Mouse (Mus musculus) lung, postnatal 14 days (tissue): ENCODE measurements around the gene Mcm6.

Experiments
- DNase-seq: peaks from one replicate; pipeline ENCODE4 v3.0.0; 2021

Gene Mcm6

GRCm38 (mm10) chr1:128359554-128360376 is at the start of gene Mcm6:
TSS of gene Mcm6 (minus strand) at chr1:128359664.
- DNase-seq = peak; percentile 96

GRCm38 (mm10) chr1:128406846-128407245 is 47.4 kb upstream of the Mcm6 start:
- DNase-seq = no peak

- no peak for DNase-seq
These were observed 46.2 kb upstream of the Mcm6 start for GRCm38 (mm10) chr1:128405675-128406074.

- no peak for DNase-seq
These were observed 45.6 kb upstream of the Mcm6 start for GRCm38 (mm10) chr1:128405041-128405481.

GRCm38 (mm10) chr1:128400926-128401325 is 41.5 kb upstream of the Mcm6 start:
- no peak for DNase-seq

- DNase-seq = no peak
These were observed 40.8 kb upstream of the Mcm6 start for GRCm38 (mm10) chr1:128399941-128400915.

GRCm38 (mm10) chr1:128398738-128399445 is 39.4 kb upstream of the Mcm6 start:
- no peak for DNase-seq

- DNase-seq = no peak
These were observed 35.2 kb upstream of the Mcm6 start for GRCm38 (mm10) chr1:128394657-128395056.

- DNase-seq = no peak
These were observed 32.9 kb upstream of the Mcm6 start for GRCm38 (mm10) chr1:128392382-128392781.

- no peak for DNase-seq
These were observed 27.0 kb upstream of the Mcm6 start for GRCm38 (mm10) chr1:128386487-128386886.

GRCm38 (mm10) chr1:128376841-128377240 is 17.4 kb upstream of the Mcm6 start:
- DNase-seq = no peak

- DNase-seq = no peak
These were observed 12.8 kb upstream of the Mcm6 start for GRCm38 (mm10) chr1:128372143-128372860.

- DNase-seq = peak; percentile 73
These were observed 9.4 kb upstream of the Mcm6 start for GRCm38 (mm10) chr1:128368732-128369441.

GRCm38 (mm10) chr1:128360601-128361000 is 1.1 kb upstream of the Mcm6 start:
- no peak for DNase-seq

- peak; percentile 16 for DNase-seq
These were observed 429 bp downstream of the Mcm6 start for GRCm38 (mm10) chr1:128358916-128359553.

- DNase-seq = no peak
These were observed 1.2 kb downstream of the Mcm6 start for GRCm38 (mm10) chr1:128358276-128358675.

GRCm38 (mm10) chr1:128357452-128357851 is 2.0 kb downstream of the Mcm6 start:
- no peak for DNase-seq

- DNase-seq = no peak
These were observed 6.4 kb downstream of the Mcm6 start for GRCm38 (mm10) chr1:128353092-128353491.

- DNase-seq = no peak
These were observed 15.2 kb downstream of the Mcm6 start for GRCm38 (mm10) chr1:128344232-128344631.

- no peak for DNase-seq
These were observed 21.6 kb downstream of the Mcm6 start for GRCm38 (mm10) chr1:128337708-128338320.

- DNase-seq = no peak
These were observed 29.2 kb downstream of the Mcm6 start for GRCm38 (mm10) chr1:128330313-128330712.
